In the genomic region with DNA sequence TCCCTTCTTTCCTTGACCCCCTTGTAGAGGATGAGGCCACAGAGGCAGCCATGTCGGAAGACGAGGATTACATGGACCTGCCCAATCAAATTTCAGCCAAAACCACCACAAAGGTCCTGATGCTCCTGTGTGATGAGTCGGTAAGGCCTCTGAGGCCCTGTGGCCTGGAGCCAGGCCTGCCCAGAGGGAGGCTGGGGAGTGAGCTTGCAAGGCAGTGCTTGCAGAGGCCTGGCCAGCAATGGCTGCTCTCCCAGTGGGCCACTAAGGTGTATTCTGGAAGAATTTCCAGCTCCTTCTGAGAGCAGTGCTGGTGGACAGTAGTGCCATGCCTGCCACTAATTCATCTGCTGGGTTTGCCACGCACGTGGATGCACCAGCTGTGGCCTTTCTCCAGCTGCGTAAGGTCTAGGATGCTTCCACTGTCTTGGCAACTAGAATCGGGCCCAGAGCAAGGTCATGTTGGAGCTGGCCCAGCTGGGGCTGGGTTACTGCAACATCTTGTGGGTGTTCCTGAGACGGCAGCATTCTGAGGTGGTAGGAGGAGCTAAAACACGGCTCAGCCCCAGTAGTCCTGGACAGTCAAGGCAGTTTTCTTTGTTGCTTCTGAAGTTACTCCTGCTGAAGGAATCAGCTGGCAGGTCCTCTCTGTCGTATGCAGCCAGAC, we compare ENCODE assay signal across 12 mouse cellular contexts.
DNase-seq lines count a peak whose midpoint lies in the region; ATAC-seq and TF ChIP-seq lines count a peak whose summit lies in the region.
"Had no signal": no experiment of that assay in that cellular context is flagged by ENCODE, and none has a peak within 500 bp of the region (broad histone marks: within the 10 kb centered on the region; RNA-seq: fewer than 3 reads in every experiment).

No protein-coding gene starts in this region.

- H3K4me2 ChIP-seq in lung, embryonic 14.5 days = no peak overlapping the region
- H3K4me2 ChIP-seq: forebrain, embryonic 15.5 days; neural tube, embryonic 13.5 days had no signal

- H3K9ac ChIP-seq in lung, embryonic 14.5 days = no peak overlapping the region
- H3K9ac ChIP-seq: forebrain, embryonic 15.5 days; neural tube, embryonic 13.5 days had no signal

- H3K36me3 ChIP-seq in lung, embryonic 14.5 days (ENCODE audit: insufficient read depth) = no peaks in the 10 kb centered on the region
- H3K36me3 ChIP-seq: forebrain, embryonic 15.5 days; G1E; neural tube, embryonic 13.5 days had no signal

- no peak overlapping the region for H3K27ac ChIP-seq in lung, embryonic 14.5 days (ENCODE audit: low read depth)
- H3K27ac ChIP-seq: forebrain, embryonic 15.5 days; neural tube, embryonic 13.5 days had no signal

- no peak for TF ChIP-seq CTCF in lung, embryonic 14.5 days (IDR thresholded peaks at IDR 0.05; ENCODE audit: low read depth)
- TF ChIP-seq CTCF in lung, adult 2 months (IDR thresholded peaks at IDR 0.05; ENCODE audit: insufficient read depth, low read length) = no peak

- no peak for ATAC-seq in lung, embryonic 14.5 days (ENCODE audit: insufficient read depth)
- ATAC-seq: forebrain, embryonic 15.5 days; inflammation-experienced regulatory T-cells, adult 6 months had no signal

- no peaks in the 10 kb centered on the region for H3K4me1 ChIP-seq in lung, embryonic 14.5 days (ENCODE audit: insufficient read depth)
- no peaks in the 10 kb centered on the region for H3K4me1 ChIP-seq in lung, adult 2 months (ENCODE audit: control insufficient read depth, insufficient read depth, low read length)
- H3K4me1 ChIP-seq: forebrain, embryonic 15.5 days; neural tube, embryonic 13.5 days had no signal

- H3K9me3 ChIP-seq in lung, embryonic 14.5 days (ENCODE audit: low read depth, low read length) = no peaks in the 10 kb centered on the region
- H3K9me3 ChIP-seq: forebrain, embryonic 15.5 days; G1E; neural tube, embryonic 13.5 days had no signal

- no peaks in the 10 kb centered on the region for H3K27me3 ChIP-seq in lung, embryonic 14.5 days (ENCODE audit: insufficient read depth, low read length)
- H3K27me3 ChIP-seq: forebrain, embryonic 15.5 days; neural tube, embryonic 13.5 days had no signal

- WGBS in lung, embryonic 14.5 days = 70% methylated on average over 10 of the region's 10 CpGs
- 69% methylated on average over 10 of the region's 10 CpGs for WGBS in lung, adult 2 months

- H3K4me3 ChIP-seq in lung, embryonic 14.5 days (ENCODE audit: low read depth, low read length) = no peak overlapping the region
- H3K4me3 ChIP-seq in lung, adult 2 months (replicated peaks; ENCODE audit: extremely low read depth, low read depth, low read length) = no peak overlapping the region
- H3K4me3 ChIP-seq: forebrain, embryonic 15.5 days; neural tube, embryonic 13.5 days had no signal

- no peak for TF ChIP-seq POLR2A in lung, adult 2 months (IDR thresholded peaks at IDR 0.05; ENCODE audit: borderline replicate concordance, extremely low read depth, low read depth, low read length)

- DNase-seq in lung, embryonic 14.5 days = peak; percentile 44
- DNase-seq in lung, adult 2 months = no peak
- DNase-seq in adipocyte (ENCODE audit: low spot score) (peak; percentile 52), liver (no peak)
- DNase-seq in fat pad, adult 2 months (ENCODE audit: extremely low read depth, low read depth, low spot score) = peak; percentile 85
- peak; percentile 68 for DNase-seq in testis, postnatal 10 days (ENCODE audit: low spot score)
- DNase-seq in thymus, adult 18-20 months = no peak
- DNase-seq: cerebellum, adult 11-12 months had no signal

Comparison
In these comparisons a context has a peak if more than half of its experiments do, and no peak if none do; other contexts are left out.
1. DNase-seq: peak in lung, embryonic 14.5 days (single experiment), adipocyte (single experiment), fat pad, adult 2 months (single experiment) and testis, postnatal 10 days (single experiment); none in lung, adult 2 months (single experiment), thymus, adult 18-20 months (0 of 2) and liver (single experiment).